Mouse (Mus musculus): Measurements from ENCODE around the gene Rffl. TPM values are rescaled to one million over a fixed set of nuclear protein-coding genes. Genes with fewer than 3 reads are reported as not detected.

The Rffl gene
- polyA plus RNA-seq, 1 experiment from 2014 or later, result 5.0 TPM

DNA sequence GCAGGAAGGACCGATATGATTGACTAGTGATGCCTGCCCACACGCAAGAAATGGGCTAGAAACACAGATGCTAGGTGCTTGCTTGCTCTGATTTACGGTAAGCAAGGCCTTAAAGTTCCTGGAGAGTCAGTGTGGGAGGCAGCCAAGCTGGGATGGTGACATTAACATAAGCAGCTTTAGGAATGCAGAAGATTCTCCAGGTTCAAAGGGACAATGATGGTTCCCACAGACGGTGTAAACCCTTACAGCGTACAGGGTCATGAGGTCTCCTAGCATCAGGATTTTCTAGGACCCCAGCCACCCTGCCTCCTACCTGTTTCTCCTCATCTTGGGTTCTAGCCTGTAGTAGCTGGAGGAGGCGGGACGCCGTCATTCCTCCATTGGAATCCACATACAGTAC, 12.2 kb upstream of the Rffl start:
- no peaks in the 10 kb centered on the region for H3K9me3 ChIP-seq (ENCODE audit: control insufficient read depth, low read length)
- no peak for ATAC-seq (ENCODE audit: low FRiP score)
- no peaks in the 10 kb centered on the region for H3K27me3 ChIP-seq (ENCODE audit: control insufficient read depth, insufficient read depth, low read length)
- peaks cover 7% of the 10 kb centered on the region; the same call in 1 of the 2 replicates for H3K36me3 ChIP-seq (replicated peaks; ENCODE audit: control insufficient read depth, insufficient read depth)
- WGBS, result 69% methylated on average over 8 of the region's 8 CpGs
- H3K27ac ChIP-seq, result no peak overlapping the region
- no peak for DNase-seq (ENCODE audit: low spot score)
- H3K4me3 ChIP-seq (replicated peaks; ENCODE audit: low read length), result no peak overlapping the region
- H3K4me2 ChIP-seq (replicated peaks), result no peak overlapping the region
- peaks cover under 1% of the 10 kb centered on the region for H3K4me1 ChIP-seq (replicated peaks; ENCODE audit: control insufficient read depth, insufficient read depth, low read length)
- no peak overlapping the region for H3K9ac ChIP-seq

DNA sequence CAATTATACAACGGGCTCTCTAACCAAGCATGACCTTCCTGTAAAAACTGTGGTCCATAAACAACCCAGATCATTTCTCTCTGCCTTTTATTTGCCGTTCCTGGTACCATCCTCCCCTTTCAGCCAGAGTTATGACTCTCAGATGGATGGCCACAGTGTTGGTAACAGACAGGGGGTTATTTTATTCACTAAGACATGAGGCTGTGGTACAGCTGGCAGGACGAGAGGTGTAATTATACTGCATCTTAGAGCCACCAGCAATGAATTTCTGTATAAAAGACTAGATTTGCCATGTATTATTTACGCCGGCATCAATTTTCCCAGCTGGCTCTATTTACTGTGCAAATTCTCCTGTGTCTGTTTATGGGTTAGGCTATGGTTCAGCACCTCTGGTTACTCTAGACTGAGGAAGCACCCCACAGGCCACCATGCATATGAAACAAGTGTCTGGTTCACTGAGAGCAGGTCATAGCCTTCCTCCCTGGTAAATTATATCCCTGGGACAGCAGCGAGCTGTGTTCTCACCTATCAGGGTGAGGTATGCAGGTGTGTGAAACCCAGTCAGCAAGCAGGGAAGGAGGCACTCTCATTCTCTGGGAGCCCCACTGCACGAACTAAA, 6.8 kb upstream of the Rffl start:
- no peak overlapping the region for H3K4me3 ChIP-seq (replicated peaks; ENCODE audit: low read length)
- H3K4me2 ChIP-seq (replicated peaks), result no peak overlapping the region
- H3K27ac ChIP-seq, result no peak overlapping the region
- H3K36me3 ChIP-seq (replicated peaks; ENCODE audit: control insufficient read depth, insufficient read depth), result peaks cover 7% of the 10 kb centered on the region; the same call in 1 of the 2 replicates
- DNase-seq (ENCODE audit: low spot score) (no peak), ATAC-seq (ENCODE audit: low FRiP score) (no peak)
- no peaks in the 10 kb centered on the region for H3K27me3 ChIP-seq (ENCODE audit: control insufficient read depth, insufficient read depth, low read length)
- H3K4me1 ChIP-seq (replicated peaks; ENCODE audit: control insufficient read depth, insufficient read depth, low read length), result no peaks in the 10 kb centered on the region
- WGBS, result 80% methylated on average over 7 of the region's 7 CpGs
- no peaks in the 10 kb centered on the region for H3K9me3 ChIP-seq (ENCODE audit: control insufficient read depth, low read length)
- no peak overlapping the region for H3K9ac ChIP-seq

DNA sequence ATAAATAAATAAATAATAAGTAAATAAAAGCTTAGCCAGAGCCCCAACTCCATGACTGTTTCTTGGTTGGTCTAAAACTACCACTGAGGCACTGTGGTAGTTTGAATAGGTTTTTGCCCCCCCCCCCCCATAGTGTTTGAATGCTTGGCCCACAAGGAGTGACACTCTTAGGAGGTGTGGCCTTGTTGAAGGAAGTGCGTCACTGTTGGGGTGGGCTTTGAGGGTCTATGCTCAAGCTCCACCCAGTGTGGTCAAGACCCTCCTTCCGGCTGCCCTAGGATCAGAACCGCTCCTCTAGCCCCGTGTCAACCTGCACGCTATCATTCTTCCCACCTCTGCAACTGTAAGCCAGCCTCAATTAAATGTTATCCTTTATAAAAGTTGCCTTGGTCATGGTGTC, 4.6 kb upstream of the Rffl start:
- no peak overlapping the region for H3K4me2 ChIP-seq (replicated peaks)
- no peaks in the 10 kb centered on the region for H3K9me3 ChIP-seq (ENCODE audit: control insufficient read depth, low read length)
- H3K36me3 ChIP-seq (replicated peaks; ENCODE audit: control insufficient read depth, insufficient read depth), result peaks cover 7% of the 10 kb centered on the region; the same call in 1 of the 2 replicates
- H3K4me3 ChIP-seq (replicated peaks; ENCODE audit: low read length), result no peak overlapping the region
- H3K4me1 ChIP-seq (replicated peaks; ENCODE audit: control insufficient read depth, insufficient read depth, low read length), result no peaks in the 10 kb centered on the region; the same call in 1 of the 2 replicates
- H3K27ac ChIP-seq, result no peak overlapping the region
- DNase-seq (ENCODE audit: low spot score), result no peak
- no peak overlapping the region for H3K9ac ChIP-seq
- 93% methylated on average over 5 of the region's 5 CpGs for WGBS
- ATAC-seq (ENCODE audit: low FRiP score), result no peak
- H3K27me3 ChIP-seq (ENCODE audit: control insufficient read depth, insufficient read depth, low read length), result no peaks in the 10 kb centered on the region

DNA sequence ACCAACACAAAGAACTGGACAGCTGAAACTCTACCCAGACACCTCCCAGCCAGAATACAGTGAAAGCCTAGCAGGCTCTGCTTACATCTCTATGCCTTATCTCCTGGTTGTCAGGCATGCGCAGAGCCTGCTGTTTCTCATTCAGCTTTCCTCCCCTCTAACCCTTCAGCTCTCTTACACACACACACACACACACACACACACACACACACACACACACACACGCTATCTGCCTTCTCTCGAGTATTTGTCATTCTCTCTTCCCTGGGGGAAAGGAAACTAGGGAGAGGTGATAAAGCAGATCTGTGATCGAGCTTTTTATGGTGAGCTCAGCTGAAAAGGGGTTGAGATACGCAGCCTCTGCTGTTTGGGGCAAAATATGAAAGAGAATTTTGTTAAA, 3.9 kb upstream of the Rffl start:
- H3K4me2 ChIP-seq (replicated peaks), result no peak overlapping the region
- DNase-seq (ENCODE audit: low spot score) (no peak), ATAC-seq (ENCODE audit: low FRiP score) (no peak)

DNA sequence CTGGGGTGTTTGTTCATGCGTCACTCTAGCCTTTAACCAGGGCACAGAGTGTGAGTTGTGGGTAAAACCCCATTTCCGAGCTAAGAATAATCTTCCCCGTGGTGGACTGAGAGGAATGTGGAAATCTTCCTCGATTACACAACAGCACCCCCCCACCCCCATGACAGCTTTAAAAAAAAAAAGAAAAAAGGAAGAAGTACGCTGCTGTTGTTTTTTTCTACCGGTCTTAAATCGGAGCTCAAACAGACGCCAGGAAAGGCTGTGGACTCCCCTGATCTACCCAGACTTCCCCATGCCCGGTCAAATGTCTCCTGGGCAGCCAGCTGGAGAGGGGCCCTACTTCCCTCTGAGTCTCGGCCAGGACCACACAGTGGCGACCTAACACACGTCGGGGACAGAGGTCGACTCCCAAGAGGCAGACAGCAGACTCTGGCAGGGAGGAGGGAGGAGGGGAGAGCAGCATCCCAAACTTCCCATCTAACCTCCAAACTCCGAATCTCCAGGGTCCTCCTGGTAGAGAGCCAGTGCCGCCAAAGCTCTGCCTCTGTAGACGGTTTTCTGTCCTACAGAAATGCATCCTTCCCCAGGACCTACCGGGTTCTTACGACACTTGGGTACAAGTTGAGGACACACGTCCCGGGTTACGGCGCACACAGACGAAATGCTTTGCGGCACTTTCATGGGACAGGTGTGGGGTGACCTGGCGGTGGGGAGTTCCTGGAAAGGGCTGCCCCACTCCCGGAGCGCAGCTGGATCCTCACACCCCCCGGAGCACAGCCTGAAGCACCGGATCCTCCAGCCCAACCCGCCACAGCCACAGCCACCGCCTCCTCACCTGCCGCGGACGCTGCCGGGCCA, 608 bp downstream of the Rffl start:
- Histone ChIP-seq H3K4me1 (replicated peaks; ENCODE audit: control insufficient read depth, insufficient read depth, low read length) (no peaks in the 10 kb centered on the region; the same call in 1 of the 2 replicates), H3K36me3 (replicated peaks; ENCODE audit: control insufficient read depth, insufficient read depth) (no peaks in the 10 kb centered on the region), H3K4me3 (replicated peaks; ENCODE audit: low read length) (peak overlapping the region; percentile 73), H3K9me3 (ENCODE audit: control insufficient read depth, low read length) (no peaks in the 10 kb centered on the region), H3K27ac (no peak overlapping the region), H3K9ac (peak overlapping the region; percentile 77), H3K4me2 (replicated peaks) (peak overlapping the region; percentile 84), H3K27me3 (ENCODE audit: control insufficient read depth, insufficient read depth, low read length) (no peaks in the 10 kb centered on the region)
- ATAC-seq (ENCODE audit: low FRiP score) (peak; percentile 21; the same call in 1 of the 2 replicates), DNase-seq (ENCODE audit: low spot score) (no peak)
- WGBS, result 6% methylated on average over 36 of the region's 36 CpGs

More for the DNA sequence above, 3.9 kb upstream of the Rffl start:
- H3K9ac ChIP-seq, result no peak overlapping the region
- no peak overlapping the region for H3K27ac ChIP-seq
- no peaks in the 10 kb centered on the region for H3K9me3 ChIP-seq (ENCODE audit: control insufficient read depth, low read length)
- WGBS, result 78% methylated on average over 5 of the region's 5 CpGs
- H3K4me3 ChIP-seq (replicated peaks; ENCODE audit: low read length), result no peak overlapping the region
- H3K27me3 ChIP-seq (ENCODE audit: control insufficient read depth, insufficient read depth, low read length), result no peaks in the 10 kb centered on the region
- H3K36me3 ChIP-seq (replicated peaks; ENCODE audit: control insufficient read depth, insufficient read depth), result peaks cover 7% of the 10 kb centered on the region; the same call in 1 of the 2 replicates
- H3K4me1 ChIP-seq (replicated peaks; ENCODE audit: control insufficient read depth, insufficient read depth, low read length), result no peaks in the 10 kb centered on the region; the same call in 1 of the 2 replicates

DNA sequence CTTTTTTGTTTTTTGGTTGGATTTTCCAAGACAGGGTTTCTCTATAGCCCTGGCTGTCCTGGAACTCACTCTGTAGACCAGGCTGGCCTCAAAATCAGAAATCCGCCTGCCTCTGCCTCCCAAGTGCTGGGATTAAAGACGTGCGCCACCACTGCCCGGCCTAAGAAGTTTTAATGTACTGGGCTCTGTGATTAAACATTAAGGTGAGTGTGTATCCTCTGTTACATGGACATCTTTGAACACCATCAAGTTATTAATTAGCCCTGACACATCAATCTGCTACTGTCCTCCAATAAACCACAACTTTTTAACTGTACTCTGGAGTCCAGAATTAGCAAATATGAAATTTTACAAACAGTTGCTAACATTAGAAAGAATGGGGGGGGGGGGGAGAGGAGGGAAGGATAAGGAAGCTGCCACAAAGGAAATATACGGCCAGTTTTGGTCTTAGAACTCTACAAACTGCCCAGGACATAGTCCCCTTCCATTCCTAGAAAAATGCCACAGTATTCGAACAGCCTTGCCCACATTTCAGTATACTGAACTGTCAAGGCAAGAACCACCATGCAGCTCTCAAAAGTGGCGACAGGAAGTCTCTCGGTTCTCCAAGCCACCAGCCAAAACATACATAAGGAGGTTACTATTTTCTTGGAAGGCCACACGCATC, 1.4 kb downstream of the Rffl start:
- H3K4me3 ChIP-seq (replicated peaks; ENCODE audit: low read length), result peak overlapping the region; percentile 73; the same call in 1 of the 2 replicates
- 75% methylated on average over 9 of the region's 9 CpGs for WGBS

DNA sequence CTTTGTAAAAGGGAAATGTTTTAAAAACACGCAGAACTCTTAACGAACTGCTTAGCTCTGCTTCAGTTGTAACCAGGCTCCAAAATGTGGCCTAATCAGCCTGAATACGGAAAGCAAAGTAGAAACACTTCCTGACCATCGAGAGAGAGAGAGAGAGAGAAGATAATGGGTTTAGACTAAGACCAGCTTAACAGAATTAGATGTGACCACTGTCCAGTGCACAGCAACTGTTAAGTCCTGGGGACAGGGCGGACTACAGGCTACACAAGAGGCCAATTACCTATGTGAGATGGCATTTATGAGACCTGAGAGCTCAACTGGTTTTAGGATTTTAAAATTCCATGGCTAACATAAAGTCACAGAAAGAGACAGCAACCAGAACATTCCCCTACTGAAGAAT, 3.1 kb downstream of the Rffl start:
- Histone ChIP-seq H3K4me3 (replicated peaks; ENCODE audit: low read length) (no peak overlapping the region), H3K9ac (no peak overlapping the region), H3K27me3 (ENCODE audit: control insufficient read depth, insufficient read depth, low read length) (no peaks in the 10 kb centered on the region), H3K4me1 (replicated peaks; ENCODE audit: control insufficient read depth, insufficient read depth, low read length) (peaks cover 7% of the 10 kb centered on the region), H3K36me3 (replicated peaks; ENCODE audit: control insufficient read depth, insufficient read depth) (no peaks in the 10 kb centered on the region), H3K4me2 (replicated peaks) (no peak overlapping the region), H3K9me3 (ENCODE audit: control insufficient read depth, low read length) (no peaks in the 10 kb centered on the region), H3K27ac (no peak overlapping the region)
- WGBS, result 84% methylated on average over 5 of the region's 5 CpGs
- ATAC-seq (ENCODE audit: low FRiP score) (no peak), DNase-seq (ENCODE audit: low spot score) (no peak)

More for the DNA sequence above, 1.4 kb downstream of the Rffl start:
- DNase-seq (ENCODE audit: low spot score) (no peak), ATAC-seq (ENCODE audit: low FRiP score) (no peak)
- Histone ChIP-seq H3K4me1 (replicated peaks; ENCODE audit: control insufficient read depth, insufficient read depth, low read length) (no peaks in the 10 kb centered on the region; the same call in 1 of the 2 replicates), H3K27ac (no peak overlapping the region), H3K9me3 (ENCODE audit: control insufficient read depth, low read length) (no peaks in the 10 kb centered on the region), H3K9ac (no peak overlapping the region), H3K4me2 (replicated peaks) (peak overlapping the region; percentile 84), H3K27me3 (ENCODE audit: control insufficient read depth, insufficient read depth, low read length) (no peaks in the 10 kb centered on the region), H3K36me3 (replicated peaks; ENCODE audit: control insufficient read depth, insufficient read depth) (no peaks in the 10 kb centered on the region)

DNA sequence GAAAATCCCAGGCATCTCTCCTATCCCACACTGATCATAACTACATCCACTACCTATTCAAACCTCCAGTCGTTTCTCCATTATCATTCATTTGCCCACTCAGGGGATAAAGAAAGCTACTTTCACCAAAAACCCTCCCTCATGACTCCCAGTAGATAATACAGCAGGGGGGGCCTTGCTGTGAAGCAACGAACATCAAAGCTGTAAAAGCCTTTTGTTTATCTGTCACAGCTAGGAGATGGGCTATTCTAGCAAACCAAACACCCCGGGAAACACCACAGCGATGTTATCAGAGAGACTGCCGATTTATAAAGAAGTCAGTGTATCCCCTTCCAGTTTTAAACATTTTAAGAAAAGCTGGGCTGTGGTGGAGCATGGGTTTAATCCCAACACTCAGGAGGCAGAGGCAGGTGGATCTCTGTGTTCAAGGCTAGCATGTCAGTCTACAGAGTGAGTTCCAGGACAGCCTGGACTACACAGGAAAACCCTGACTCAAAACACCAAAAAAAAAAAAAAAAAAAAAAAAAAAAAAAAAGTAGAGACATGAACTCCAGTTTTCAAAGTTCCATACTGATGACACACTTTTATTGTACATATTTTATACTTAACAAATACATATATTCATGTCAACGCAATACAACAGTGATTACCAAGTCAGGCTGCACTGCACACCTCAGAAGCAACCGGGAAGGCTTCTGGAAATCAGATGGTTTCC, 4.0 kb downstream of the Rffl start:
- WGBS, result 25% methylated on average over 7 of the region's 7 CpGs

More for the DNA sequence above, 4.0 kb downstream of the Rffl start:
- no peak overlapping the region for H3K4me3 ChIP-seq (replicated peaks; ENCODE audit: low read length)
- no peak overlapping the region for H3K27ac ChIP-seq
- no peak overlapping the region for H3K9ac ChIP-seq
- DNase-seq (ENCODE audit: low spot score) (no peak), ATAC-seq (ENCODE audit: low FRiP score) (no peak)
- H3K4me2 ChIP-seq (replicated peaks), result no peak overlapping the region
- H3K36me3 ChIP-seq (replicated peaks; ENCODE audit: control insufficient read depth, insufficient read depth), result no peaks in the 10 kb centered on the region
- peaks cover 7% of the 10 kb centered on the region for H3K4me1 ChIP-seq (replicated peaks; ENCODE audit: control insufficient read depth, insufficient read depth, low read length)
- H3K9me3 ChIP-seq (ENCODE audit: control insufficient read depth, low read length), result no peaks in the 10 kb centered on the region
- H3K27me3 ChIP-seq (ENCODE audit: control insufficient read depth, insufficient read depth, low read length), result no peaks in the 10 kb centered on the region

Measured in hindbrain, embryonic 14.5 days (tissue).